Comparison of ENCODE assay signal across 14 mouse cellular contexts in genomic region chr3:81916030-81916686, GRCm38 (mm10). TPM values are rescaled to one million over a fixed set of nuclear protein-coding genes. Genes with fewer than 3 reads are reported as not detected.
DNase-seq lines count a peak whose midpoint lies in the region; ATAC-seq and TF ChIP-seq lines count a peak whose summit lies in the region.
"Had no signal": no experiment of that assay in that cellular context is flagged by ENCODE, and none has a peak within 500 bp of the region (broad histone marks: within the 10 kb centered on the region; RNA-seq: fewer than 3 reads in every experiment).

No protein-coding gene starts in this region.

- no peak for TF ChIP-seq POLR2A in thymus, adult 2 months (IDR thresholded peaks at IDR 0.05; ENCODE audit: control insufficient read depth, extremely low read depth, insufficient read depth, low read length, poor library complexity)

- no peak overlapping the region for H3K27ac ChIP-seq in lung, postnatal 0 days (ENCODE audit: low read length)
- no peak overlapping the region for H3K27ac ChIP-seq in thymus, adult 2 months (ENCODE audit: control insufficient read depth, insufficient read depth, low read length)
- no peak overlapping the region for H3K27ac ChIP-seq in limb, embryonic 10.5 days

- H3K36me3 ChIP-seq in lung, postnatal 0 days (ENCODE audit: insufficient read depth, low read length): no peaks in the 10 kb centered on the region
- no peaks in the 10 kb centered on the region for H3K36me3 ChIP-seq in thymus, adult 2 months (ENCODE audit: control insufficient read depth, insufficient read depth, low read length)
- no peaks in the 10 kb centered on the region for H3K36me3 ChIP-seq in limb, embryonic 10.5 days

- no peak for TF ChIP-seq EP300 in lung, postnatal 0 days (IDR thresholded peaks at IDR 0.05)

- no peaks in the 10 kb centered on the region for H3K9me3 ChIP-seq in lung, postnatal 0 days (ENCODE audit: low read length)
- no peaks in the 10 kb centered on the region for H3K9me3 ChIP-seq in limb, embryonic 10.5 days (replicated peaks)

- peak; percentile 53 for ATAC-seq in lung, postnatal 0 days

- H3K27me3 ChIP-seq in lung, postnatal 0 days (replicated peaks; ENCODE audit: insufficient read depth, low read length): no peaks in the 10 kb centered on the region
- no peaks in the 10 kb centered on the region for H3K27me3 ChIP-seq in thymus, adult 2 months (ENCODE audit: control insufficient read depth, insufficient read depth, low read length)
- no peaks in the 10 kb centered on the region for H3K27me3 ChIP-seq in limb, embryonic 10.5 days (ENCODE audit: low read depth, poor library complexity, severe bottlenecking)

- no peak overlapping the region for H3K4me2 ChIP-seq in lung, postnatal 0 days (replicated peaks; ENCODE audit: low read depth, low read length)

- WGBS in lung, postnatal 0 days: 49% methylated on average over 5 of the region's 5 CpGs
- WGBS in thymus, adult 2 months: 86% methylated on average over 5 of the region's 5 CpGs
- WGBS in limb, embryonic 10.5 days: 92% methylated on average over 5 of the region's 5 CpGs

- no peak overlapping the region for H3K9ac ChIP-seq in lung, postnatal 0 days (replicated peaks; ENCODE audit: low read depth)

- no peak for TF ChIP-seq CTCF in lung, postnatal 0 days (IDR thresholded peaks at IDR 0.05)
- no peak for TF ChIP-seq CTCF in thymus, adult 2 months (IDR thresholded peaks at IDR 0.05; ENCODE audit: borderline replicate concordance, control insufficient read depth, extremely low read depth, insufficient read depth, low read length, poor library complexity)

- H3K4me1 ChIP-seq in lung, postnatal 0 days (ENCODE audit: insufficient read depth, low read depth, low read length): no peaks in the 10 kb centered on the region
- no peaks in the 10 kb centered on the region for H3K4me1 ChIP-seq in thymus, adult 2 months (replicated peaks; ENCODE audit: control insufficient read depth, insufficient read depth, low read length)
- H3K4me1 ChIP-seq in limb, embryonic 10.5 days: no peaks in the 10 kb centered on the region

- no peak overlapping the region for H3K4me3 ChIP-seq in lung, postnatal 0 days (ENCODE audit: low read depth, low read length)
- no peak overlapping the region for H3K4me3 ChIP-seq in thymus, adult 2 months (ENCODE audit: control insufficient read depth, insufficient read depth, low read length)
- no peak overlapping the region for H3K4me3 ChIP-seq in limb, embryonic 10.5 days

- peak; percentile 10 to 25 for DNase-seq in cerebellum, postnatal 10 days
- no peak for DNase-seq in cerebellum, adult 18-20 months
- no peak for DNase-seq in lung, postnatal 0 days (ENCODE audit: low spot score)
- no peak for DNase-seq in lung, adult 18-20 months
- DNase-seq in Muller cell, postnatal 12 days (ENCODE audit: inconsistent ontology term): peak; percentile 86
- peak; percentile 41 for DNase-seq in heart, postnatal 4 days
- DNase-seq in thymus, adult 2 months: no peak
- no peak for DNase-seq in limb, embryonic 10.5 days (ENCODE audit: low spot score)
- DNase-seq: cerebellum, adult 8-10 months; kidney, postnatal 25 days; midbrain, embryonic 14.5 days; spleen, adult 18-20 months had no signal

RNA-seq across cellular contexts. Expression of gene Ctso, which starts 16.2 kb away (rescaled TPM):
- 38.6 and 41.7 TPM in 2 replicates for polyA plus RNA-seq in lung, postnatal 0 days (2015; fragmentation: Nextera tagmentation; extraction: Ambion mirVana)
- total RNA-seq in heart, postnatal 4 days (2021): 1 to 10 TPM; 7.6 to 8.3 TPM
- 7.4 and 8.1 TPM in 2 replicates for polyA plus RNA-seq in thymus, adult 2 months (2012; rRNA removed)
- polyA plus RNA-seq in limb, embryonic 10.5 days (2016; fragmentation: Nextera tagmentation; extraction: Ambion mirVana): 3.4 and 5.0 TPM in 2 replicates

RNA-seq across cellular contexts. Expression of gene Tdo2, which starts 59.8 kb away (rescaled TPM):
- 0.76 and 1.8 TPM in 2 replicates for polyA plus RNA-seq in lung, postnatal 0 days (2015; fragmentation: Nextera tagmentation; extraction: Ambion mirVana)
- total RNA-seq in heart, postnatal 4 days (2021): not detected
- 1.1 and 2.3 TPM in 2 replicates for polyA plus RNA-seq in thymus, adult 2 months (2012; rRNA removed)
- 0.89 TPM in 1 of 2 replicates, not detected in the other for polyA plus RNA-seq in limb, embryonic 10.5 days (2016; fragmentation: Nextera tagmentation; extraction: Ambion mirVana)
- total RNA-seq: heart, postnatal 36 days had no signal
- polyA plus RNA-seq: embryonic facial prominence, embryonic 14.5 days had no signal

Comparison
In these comparisons a context has a peak if more than half of its experiments do, and no peak if none do; other contexts are left out.
1. DNase-seq: peak in cerebellum, postnatal 10 days (2 of 2), Muller cell, postnatal 12 days (single experiment) and heart, postnatal 4 days (single experiment); none in cerebellum, adult 18-20 months (0 of 2), lung, postnatal 0 days (single experiment), lung, adult 18-20 months (0 of 2), thymus, adult 2 months (single experiment) and limb, embryonic 10.5 days (single experiment).